Mouse (Mus musculus) limb, embryonic 14.5 days (tissue): ENCODE data around the gene Robo1. TPM values are rescaled to one million over a fixed set of nuclear protein-coding genes. Genes with fewer than 3 reads are reported as not detected.
A peak's percentile ranks its signal among the peaks of the same experiment; 100 is the strongest.

Experiments
- ATAC-seq: fragments of 200-750 bp; cut with Nextera tagmentation; 2 replicates; pipeline ENCODE4 v1.8.0; 2017; ENCODE audit warnings: low read depth, moderate number of reproducible peaks, moderate TSS enrichment; ENCODE audit not compliant: low FRiP score
- DNase-seq: peaks from one replicate; pipeline ENCODE4 v3.0.0-alpha.2; 2015; ENCODE audit warnings: low spot score
- H3K27ac ChIP-seq: fragments of 300-500 bp; sonication (generic); replicated peaks from 2 replicates; pipeline ENCODE4 v1.5.1; 2014; ENCODE audit warnings: low read depth, mild to moderate bottlenecking, low read length, moderate library complexity, mixed read lengths
- H3K27me3 ChIP-seq: fragments of 300-500 bp; sonication (generic); 2 replicates; pipeline ENCODE4 v1.6.1; 2014; ENCODE audit warnings: low read length, mixed read lengths; ENCODE audit not compliant: control insufficient read depth, insufficient read depth
- H3K36me3 ChIP-seq: fragments of 300-500 bp; sonication (generic); 2 replicates; pipeline ENCODE4 v1.6.1; 2014; ENCODE audit warnings: mild to moderate bottlenecking, low read length, moderate library complexity, mixed read lengths; ENCODE audit not compliant: control insufficient read depth, insufficient read depth
- H3K4me1 ChIP-seq: fragments of 300-500 bp; sonication (generic); 2 replicates; pipeline ENCODE4 v1.6.1; 2014; ENCODE audit warnings: antibody characterized with exemption, low read length, mixed read lengths; ENCODE audit not compliant: control insufficient read depth, insufficient read depth
- H3K4me2 ChIP-seq: fragments of 300-500 bp; sonication (generic); replicated peaks from 2 replicates; pipeline ENCODE4 v1.6.1; 2014; ENCODE audit warnings: low read depth, mild to moderate bottlenecking, low read length, moderate library complexity; ENCODE audit not compliant: severe bottlenecking
- H3K4me3 ChIP-seq: fragments of 300-500 bp; sonication (generic); replicated peaks from 2 replicates; pipeline ENCODE4 v1.5.1; 2014; ENCODE audit warnings: low read length
- H3K9ac ChIP-seq: fragments of 300-500 bp; sonication (generic); 2 replicates; pipeline ENCODE4 v1.6.1; 2014; ENCODE audit warnings: mild to moderate bottlenecking, low read depth, low read length, moderate library complexity; ENCODE audit not compliant: severe bottlenecking
- H3K9me3 ChIP-seq: fragments of 300-500 bp; sonication (generic); 2 replicates; pipeline ENCODE4 v1.6.1; 2016; ENCODE audit warnings: low read length; ENCODE audit not compliant: control insufficient read depth
- POLR2A ChIP-seq: fragments of 200-500 bp; IDR thresholded peaks from 2 replicates; pipeline ENCODE4 v1.8.0; 2012; ENCODE audit warnings: inconsistent platforms, mild to moderate bottlenecking, moderate library complexity, borderline replicate concordance; ENCODE audit not compliant: insufficient read depth, insufficient read length; ENCODE audit errors: extremely low read depth
- WGBS: fragments of 180-500 bp; shearing (Covaris S2); extraction: QIAGEN DNeasy Blood & Tissue Kit; methylation state at CpG from one replicate; pipeline ENCODE4 v1.1.7; 2014; 5-methylcytosine and 5-hydroxymethylcytosine counted together
- polyA plus RNA-seq, 2 experiments: library from polyadenylated mRNA; depleted of rRNA in 1 of 2; stranded (reverse) in 1 of 2; unstranded in 1 of 2; fragments of >200 nt; fragmentation: Nextera tagmentation in 1 of 2; extraction: Ambion mirVana in 1 of 2; gene quantifications; 2 replicates each; pipeline versions ENCODE4 v1.2.1 to v1.2.3; 2012 to 2014

Gene Robo1
- polyA plus RNA-seq, 2 experiments: 41.2 to 44.9 TPM

GRCm38 (mm10) chr16:72854809-72855503 is 546.9 kb downstream of the Robo1 start:
- peak; percentile 65 for DNase-seq
- WGBS: 33% methylated on average over 5 of the region's 5 CpGs
- Histone ChIP-seq H3K27ac (peak overlapping the region; percentile 58), H3K4me2 (no peak overlapping the region), H3K4me3 (no peak overlapping the region), H3K36me3 (no peaks in the 10 kb centered on the region), H3K9me3 (no peaks in the 10 kb centered on the region), H3K4me1 (peaks cover 22% of the 10 kb centered on the region), H3K9ac (no peak overlapping the region), H3K27me3 (no peaks in the 10 kb centered on the region)
- ATAC-seq: peak; percentile 56
- TF ChIP-seq POLR2A: no peak

GRCm38 (mm10) chr16:72861707-72862277 is 553.7 kb downstream of the Robo1 start:
- Histone ChIP-seq H3K27me3 (no peaks in the 10 kb centered on the region), H3K9me3 (no peaks in the 10 kb centered on the region), H3K4me3 (no peak overlapping the region), H3K9ac (no peak overlapping the region), H3K4me2 (peak overlapping the region; percentile 16; the same call in 1 of the 2 replicates), H3K4me1 (peaks cover 29% of the 10 kb centered on the region), H3K36me3 (no peaks in the 10 kb centered on the region), H3K27ac (no peak overlapping the region)
- peak; percentile 83 for ATAC-seq
- TF ChIP-seq POLR2A: no peak
- peak; percentile 92 for DNase-seq
- WGBS: 16% methylated on average over 7 of the region's 7 CpGs

- Histone ChIP-seq H3K27ac (no peak overlapping the region), H3K27me3 (no peaks in the 10 kb centered on the region), H3K4me3 (no peak overlapping the region), H3K9me3 (no peaks in the 10 kb centered on the region), H3K36me3 (no peaks in the 10 kb centered on the region), H3K4me2 (no peak overlapping the region), H3K9ac (no peak overlapping the region), H3K4me1 (peaks cover 31% of the 10 kb centered on the region)
- DNase-seq (no peak), ATAC-seq (no peak)
- TF ChIP-seq POLR2A: no peak
- 82% methylated on average over 4 of the region's 4 CpGs for WGBS
These were observed 557.9 kb downstream of the Robo1 start for GRCm38 (mm10) chr16:72866011-72866410.

GRCm38 (mm10) chr16:72874934-72875732 is 567.0 kb downstream of the Robo1 start:
- TF ChIP-seq POLR2A: no peak
- Histone ChIP-seq H3K4me1 (peaks cover 4% of the 10 kb centered on the region; the same call in 1 of the 2 replicates), H3K9ac (no peak overlapping the region), H3K27ac (no peak overlapping the region), H3K27me3 (no peaks in the 10 kb centered on the region), H3K4me2 (no peak overlapping the region), H3K4me3 (no peak overlapping the region), H3K9me3 (no peaks in the 10 kb centered on the region), H3K36me3 (no peaks in the 10 kb centered on the region)
- ATAC-seq: no peak
- 66% methylated on average over 8 of the region's 8 CpGs for WGBS
- DNase-seq: no peak

- Histone ChIP-seq H3K9me3 (no peaks in the 10 kb centered on the region), H3K4me2 (no peak overlapping the region), H3K9ac (no peak overlapping the region), H3K4me3 (no peak overlapping the region), H3K27ac (no peak overlapping the region), H3K36me3 (no peaks in the 10 kb centered on the region), H3K4me1 (0 out of 2 replicates have a peak, but pooled peaks cover 3% of the 10 kb centered on the region), H3K27me3 (no peaks in the 10 kb centered on the region)
- 22% methylated on average over 7 of the region's 7 CpGs for WGBS
- ATAC-seq (no peak), DNase-seq (no peak)
- TF ChIP-seq POLR2A: no peak
These were observed 580.0 kb downstream of the Robo1 start for GRCm38 (mm10) chr16:72888108-72888507.
